Mouse (Mus musculus) adrenal gland, adult 2 months (tissue): ENCODE data around the gene Tulp4. TPM values are rescaled to one million over a fixed set of nuclear protein-coding genes. Genes with fewer than 3 reads are reported as not detected.
"Not testable (repeated sequence)": the region's sequence is repeated elsewhere in the genome, so short reads cannot be mapped to it uniquely, and the experiment has no call there.

Experiments
- DNase-seq: peaks from one replicate; pipeline ENCODE4 v3.0.0; 2021
- polyA plus RNA-seq: library from polyadenylated mRNA; depleted of rRNA; stranded (reverse); fragments of >200 nt; gene quantifications from 2 replicates; pipeline ENCODE4 v1.2.3, GENCODE M21; 2012
- total RNA-seq, 2 experiments: library from RNA; stranded (reverse); gene quantifications; 2 replicates each; pipeline ENCODE4 v1.2.3; 2021

Gene Tulp4
- total and polyA plus RNA-seq, 3 experiments: 66.5 to 85.6 (median 66.6) TPM

DNA sequence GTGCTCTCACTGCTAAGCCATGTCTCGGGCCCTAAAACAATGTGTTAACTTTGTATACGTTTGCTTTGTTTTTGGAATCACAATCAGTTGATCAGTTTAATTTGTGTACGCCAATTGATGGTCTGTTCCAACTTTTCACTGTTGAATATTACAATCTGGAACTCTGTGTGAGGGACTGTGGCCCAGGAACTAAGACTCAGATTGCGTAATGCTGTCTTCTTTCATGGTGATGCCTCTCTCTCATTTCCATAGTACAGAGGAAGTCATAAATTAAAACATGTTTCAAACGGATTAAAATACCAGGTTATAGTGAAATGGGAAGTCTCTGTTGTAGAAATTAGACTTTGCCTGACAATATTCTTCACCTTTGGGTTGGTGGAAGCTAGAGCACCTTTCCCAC, 83.0 kb downstream of the Tulp4 start:
- DNase-seq: no peak

DNA sequence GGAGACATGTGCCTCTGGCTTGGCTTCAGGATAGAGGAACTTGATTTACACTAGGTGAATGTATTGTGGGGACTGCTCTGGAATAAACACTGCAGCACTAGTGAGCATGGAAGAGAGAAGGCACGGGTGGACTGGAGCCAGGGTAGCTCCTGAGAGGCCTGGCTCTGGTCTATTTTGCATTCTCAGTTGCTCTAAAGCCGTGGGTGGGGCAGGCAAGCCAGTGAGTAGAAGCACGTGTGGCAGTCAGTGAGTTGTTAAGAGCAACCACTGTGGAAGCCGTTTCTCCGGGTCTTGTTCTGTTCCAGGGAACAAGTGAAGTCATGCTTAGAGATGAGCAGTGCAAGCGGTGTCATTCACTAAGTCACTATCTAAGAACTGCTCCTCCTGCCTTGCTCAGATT, 86.0 kb downstream of the Tulp4 start:
- no peak for DNase-seq

DNA sequence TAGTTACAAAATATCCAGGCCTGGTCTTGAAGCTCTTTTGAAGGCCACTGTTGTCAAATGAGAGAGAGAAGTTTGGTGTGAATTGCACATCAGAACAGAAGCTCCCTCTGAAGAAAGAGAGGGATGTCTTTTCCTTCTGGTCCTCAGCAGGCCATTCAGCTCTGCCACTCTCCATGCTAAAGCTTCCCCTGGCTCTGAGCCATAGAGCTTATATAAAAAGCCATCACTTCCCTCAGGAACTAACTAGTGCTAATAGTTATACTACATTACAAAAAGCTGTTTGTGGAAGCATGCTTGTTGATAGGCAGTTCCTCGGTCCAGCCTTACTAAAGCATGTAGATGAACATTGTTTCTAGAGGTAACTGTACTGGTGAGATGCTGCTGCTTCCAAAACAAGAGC, 89.2 kb downstream of the Tulp4 start:
- DNase-seq: no peak

DNA sequence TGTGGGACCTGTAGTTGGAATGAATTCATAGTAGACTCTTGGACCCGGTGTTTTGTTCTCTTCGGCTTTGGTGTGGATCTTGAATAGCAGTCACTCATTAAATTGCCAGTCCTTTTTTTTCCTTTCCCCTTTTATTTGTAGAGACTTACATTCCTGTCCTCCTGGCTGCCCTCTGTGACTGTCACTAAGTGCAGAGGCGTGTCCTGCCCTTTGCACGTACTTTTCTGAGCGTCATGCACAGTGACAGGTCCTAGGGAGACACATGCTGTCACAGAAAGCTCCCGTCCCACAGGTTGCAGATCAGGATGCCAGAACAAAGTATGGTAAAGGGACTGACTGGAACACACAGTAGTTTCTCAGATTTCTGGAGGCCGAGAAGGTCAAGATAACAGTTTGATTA, 91.3 kb downstream of the Tulp4 start:
- no peak for DNase-seq

DNA sequence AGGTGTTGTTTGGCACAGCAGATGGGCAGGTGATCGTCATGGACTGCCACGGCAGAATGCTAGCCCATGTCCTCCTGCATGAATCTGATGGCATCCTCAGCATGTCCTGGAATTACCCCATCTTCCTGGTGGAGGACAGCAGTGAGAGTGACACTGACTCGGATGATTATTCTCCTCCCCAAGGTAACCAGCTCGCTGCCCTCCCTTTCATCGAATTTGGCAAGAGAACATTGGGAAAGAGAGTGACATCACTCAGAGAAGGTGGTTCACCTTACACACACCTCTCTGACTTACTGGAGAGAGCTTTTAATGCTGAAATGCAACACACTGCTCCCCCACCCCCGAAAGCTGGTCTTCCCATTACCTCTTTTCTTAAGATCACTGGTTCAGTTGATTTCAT, 92.4 kb downstream of the Tulp4 start:
- no peak for DNase-seq

DNA sequence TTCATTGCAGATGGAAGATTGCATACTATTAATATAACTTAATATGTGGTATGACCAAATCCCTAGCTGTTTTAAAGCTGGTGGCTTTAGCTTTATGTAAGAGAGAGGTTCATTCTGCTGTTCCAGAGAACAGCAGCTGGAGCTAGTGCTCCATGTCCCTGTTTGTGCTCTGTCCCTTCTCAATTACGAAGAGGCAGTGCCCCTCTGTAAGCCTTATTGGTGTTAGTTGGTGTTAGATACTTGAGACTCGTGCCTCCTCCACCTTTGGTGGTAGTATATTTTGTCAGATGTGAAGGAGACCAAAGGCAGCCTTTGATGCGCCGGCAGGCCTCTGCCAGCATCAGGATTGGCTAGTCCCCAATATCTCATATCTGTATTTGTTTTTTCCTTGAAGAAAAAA, 92.9 kb downstream of the Tulp4 start:
- DNase-seq: no peak

DNA sequence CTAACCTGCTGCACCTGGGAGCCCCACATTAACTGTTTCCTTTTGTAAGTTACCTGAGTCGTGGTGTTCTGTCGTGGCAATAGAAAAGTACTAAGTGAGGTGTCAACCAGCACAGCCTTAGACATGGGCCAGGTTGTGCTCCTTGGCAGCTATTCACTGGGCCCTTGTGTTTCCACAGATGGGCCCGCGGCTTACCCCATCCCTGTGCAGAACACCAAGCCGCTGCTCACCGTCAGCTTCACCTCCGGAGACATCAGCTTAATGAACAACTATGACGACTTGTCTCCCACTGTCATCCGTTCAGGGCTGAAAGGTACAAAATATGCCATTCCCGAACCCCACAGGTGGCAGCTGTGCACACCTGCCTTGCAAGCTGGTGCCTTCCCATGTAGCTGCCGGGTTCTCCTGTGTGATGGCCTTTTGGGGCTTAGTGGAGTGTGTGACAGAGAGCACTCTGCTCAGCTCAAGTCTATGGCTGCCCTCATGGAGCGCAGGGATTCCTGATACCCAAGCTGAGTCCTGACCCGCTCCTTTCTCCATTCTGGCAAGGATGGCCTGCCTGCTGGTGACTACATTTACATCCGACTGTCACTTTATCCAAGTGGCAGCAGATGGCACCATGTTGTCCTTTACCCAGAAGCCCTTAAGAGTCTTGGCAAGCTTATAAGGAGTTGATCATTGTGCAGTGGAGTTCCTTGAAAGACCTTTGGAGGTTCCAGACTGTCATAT, 95.4 kb downstream of the Tulp4 start:
- no peak for DNase-seq

DNA sequence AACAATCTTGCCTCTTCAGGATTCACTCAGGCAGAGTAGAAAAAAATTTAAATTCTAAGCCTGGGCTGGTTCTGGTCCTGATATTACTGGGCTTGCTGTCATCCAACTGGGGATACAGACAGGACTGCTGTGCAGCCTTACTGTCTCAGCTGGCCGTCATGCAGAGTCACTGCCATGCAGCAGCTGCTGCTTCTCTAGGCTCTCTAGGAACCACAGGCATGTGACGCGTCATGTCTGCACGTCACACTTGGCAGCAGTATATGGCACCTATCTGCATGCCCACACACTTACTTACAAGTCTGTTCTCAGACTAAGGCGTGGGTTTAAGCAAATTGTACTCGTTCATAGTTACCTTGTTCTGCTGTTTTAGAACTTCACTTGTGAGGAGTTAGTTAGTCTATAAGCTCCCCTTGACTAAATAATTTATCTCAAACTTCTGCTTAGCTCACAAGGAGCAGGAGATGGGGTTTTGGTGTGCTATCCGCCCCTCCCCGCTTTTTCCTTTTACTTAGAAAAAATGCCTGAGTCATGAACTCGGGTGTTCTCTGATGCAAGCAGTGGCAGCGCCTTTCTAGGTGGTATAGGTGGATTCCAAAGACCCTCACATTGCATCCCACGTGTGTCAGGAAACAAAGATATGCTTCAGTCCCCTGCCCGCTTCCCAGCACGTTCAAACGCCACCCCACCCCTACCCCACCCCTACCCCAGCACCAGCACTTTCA, 96.3 kb downstream of the Tulp4 start:
- DNase-seq: no peak

DNA sequence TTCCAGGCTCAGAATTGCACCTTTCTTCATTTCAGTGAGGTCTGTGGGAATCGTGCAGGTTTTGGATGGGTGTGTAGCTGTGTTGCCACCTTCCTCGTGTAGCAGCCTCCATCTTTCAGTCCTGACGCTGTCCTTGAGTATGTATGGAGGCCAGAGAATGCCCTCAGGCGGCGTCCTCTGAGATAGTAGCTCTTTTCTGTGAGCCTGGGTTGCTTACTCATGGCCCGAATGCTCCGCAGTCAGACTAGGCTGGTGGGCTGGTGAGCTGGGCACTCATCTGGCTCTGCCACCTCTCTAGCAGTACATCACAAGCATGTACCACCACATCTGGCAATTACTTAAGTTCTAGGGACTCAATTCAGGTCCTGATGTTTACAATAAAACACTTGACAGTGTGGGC, 96.9 kb downstream of the Tulp4 start:
- no peak for DNase-seq

DNA sequence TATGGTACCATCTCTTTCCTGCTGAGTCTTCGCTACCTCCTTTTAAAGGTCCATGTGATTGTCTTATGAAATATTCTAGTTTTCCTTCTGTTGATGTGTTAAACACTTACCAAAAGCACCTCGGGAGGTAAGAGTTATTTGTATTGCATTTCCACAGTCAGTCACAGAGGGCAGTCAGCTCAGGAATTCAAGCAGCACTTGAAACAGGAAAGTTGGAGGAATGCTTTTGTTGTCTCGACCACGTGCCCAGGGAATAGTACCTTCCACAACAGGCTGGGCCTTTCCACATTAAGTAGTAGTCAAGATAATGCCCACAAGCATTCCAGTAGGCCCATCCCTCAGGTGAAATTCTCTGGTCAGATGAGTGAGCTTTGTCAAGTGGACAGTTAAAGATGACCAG, 97.6 kb downstream of the Tulp4 start:
- no peak for DNase-seq

DNA sequence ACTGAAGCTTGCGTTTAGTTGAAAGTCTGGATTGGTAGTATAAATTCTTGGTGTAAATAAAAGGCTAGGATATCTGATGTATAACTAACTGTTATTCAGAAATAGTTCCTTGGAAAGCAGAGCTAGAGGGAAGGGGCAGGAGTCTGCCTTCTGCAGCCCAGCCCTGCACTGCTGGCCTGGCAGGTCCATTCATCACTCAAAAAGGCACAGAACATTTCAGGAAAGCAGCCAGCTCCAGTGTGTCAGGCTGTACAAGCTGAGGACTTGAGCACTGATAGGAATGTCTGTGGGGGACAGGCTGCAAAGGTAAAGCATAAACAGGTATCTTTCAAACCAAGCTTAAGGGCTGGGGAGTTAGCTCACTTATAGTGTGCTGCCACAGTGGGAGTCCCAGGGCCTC, 105.5 kb downstream of the Tulp4 start:
- no peak for DNase-seq

DNA sequence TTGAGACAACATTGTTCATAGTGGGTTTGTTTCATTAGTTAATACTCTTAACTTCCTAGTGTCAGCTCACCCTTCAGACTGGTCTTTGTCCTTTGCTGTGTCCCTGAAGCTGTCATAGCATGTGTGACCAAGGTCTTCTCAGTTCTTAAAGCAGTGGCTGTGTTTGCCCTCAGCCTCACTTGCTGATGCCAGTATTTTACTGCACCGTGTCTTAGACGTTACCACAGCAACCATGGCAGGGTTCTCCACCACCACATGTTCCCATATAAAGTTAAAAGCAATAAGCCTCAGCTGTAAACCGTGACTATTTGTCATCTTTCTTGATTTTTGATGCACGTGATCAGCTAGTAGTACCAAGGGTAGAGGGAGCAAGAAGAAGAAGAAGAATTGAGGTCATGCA, 109.4 kb downstream of the Tulp4 start:
- DNase-seq: no peak

DNA sequence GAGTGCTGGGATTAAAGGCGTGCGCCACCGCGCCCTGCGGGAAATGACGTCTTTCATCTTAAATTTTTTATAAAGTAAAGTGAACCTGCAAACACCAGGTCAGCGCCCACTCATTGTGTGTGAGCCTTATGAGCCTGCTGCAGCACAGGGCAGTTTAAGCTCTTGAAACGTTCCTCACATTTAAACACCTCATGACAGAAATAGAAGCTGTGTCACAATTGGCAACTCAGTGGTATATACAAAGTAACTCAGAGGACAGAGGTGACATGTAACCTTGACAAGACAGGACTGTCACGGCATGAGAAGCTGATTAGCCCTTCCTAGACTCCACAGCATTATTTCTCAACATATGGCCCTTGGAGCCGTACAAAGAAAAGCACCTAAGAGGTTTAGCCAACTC, 110.3 kb downstream of the Tulp4 start:
- no peak for DNase-seq

DNA sequence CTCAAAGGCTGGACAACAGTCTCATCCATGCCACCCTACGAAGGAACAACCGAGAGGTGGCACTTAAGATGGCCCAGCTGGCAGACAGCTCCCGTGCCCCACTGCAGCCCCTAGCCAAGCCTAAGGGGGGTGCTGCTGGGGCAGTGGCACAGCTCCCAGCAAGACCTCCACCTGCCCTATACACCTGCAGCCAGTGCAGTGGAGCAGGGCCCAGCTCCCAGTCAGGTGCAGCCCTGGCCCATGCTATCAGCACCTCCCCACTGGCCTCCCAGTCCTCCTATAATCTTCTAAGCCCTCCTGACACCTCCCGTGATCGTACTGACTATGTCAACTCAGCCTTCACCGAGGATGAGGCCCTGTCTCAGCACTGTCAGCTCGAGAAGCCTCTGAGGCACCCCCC, 126.4 kb downstream of the Tulp4 start:
- DNase-seq: not testable (repeated sequence)

DNA sequence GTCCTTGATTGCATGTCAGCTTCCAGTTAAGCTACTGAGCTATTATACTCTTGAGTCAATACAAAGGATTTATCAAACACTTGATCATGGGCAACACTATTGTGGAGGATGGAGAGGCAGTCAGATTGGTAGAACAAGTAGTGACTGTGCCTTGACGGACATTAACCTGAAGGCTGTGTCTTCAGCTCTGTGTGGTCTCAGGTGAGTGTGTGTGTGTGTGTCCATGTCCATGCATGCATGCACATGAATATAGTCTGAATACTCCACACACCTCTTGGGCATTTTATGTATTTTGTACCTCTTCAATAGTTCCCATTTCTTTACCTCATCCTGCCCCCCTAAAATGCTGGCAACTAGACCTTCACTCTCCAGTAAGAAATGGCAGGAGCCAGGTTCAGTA, 145.1 kb downstream of the Tulp4 start:
- not testable (repeated sequence) for DNase-seq

DNA sequence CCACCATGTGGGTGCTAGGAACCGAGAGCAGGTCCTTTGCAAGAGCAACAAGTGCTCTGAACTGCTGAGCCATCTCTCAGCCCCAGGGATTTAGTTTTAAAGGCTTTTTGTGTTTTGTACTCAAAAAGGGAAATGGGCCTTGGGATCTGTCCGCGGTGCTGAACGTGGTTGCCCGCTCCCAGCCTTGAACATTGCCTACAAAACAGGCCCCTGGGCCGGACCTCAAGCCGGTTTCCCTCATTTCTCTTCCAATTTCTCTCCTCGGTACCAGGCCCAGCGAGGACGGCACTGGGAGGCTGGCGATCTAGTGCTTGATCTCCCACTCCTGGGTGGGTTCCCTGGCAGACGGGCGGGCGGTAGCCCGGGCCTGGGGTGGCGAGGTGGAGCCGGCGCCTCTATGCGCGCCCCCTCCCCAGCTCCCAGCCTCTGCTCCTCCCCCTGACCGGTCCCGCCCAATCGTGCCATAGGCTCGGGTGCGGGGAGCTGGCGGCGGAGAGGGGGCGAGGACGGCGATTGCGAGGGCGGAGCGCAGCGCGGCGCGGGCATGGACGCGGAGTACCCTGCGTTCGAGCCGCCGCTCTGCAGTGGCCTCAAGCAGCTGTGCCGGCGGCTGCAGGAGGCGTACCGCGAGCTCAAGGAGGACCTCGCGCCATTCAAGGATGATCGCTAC, 150.3 kb downstream of the Tulp4 start, which contains the start of gene Tmem181a:
Gene Tmem181a (plus strand): TSS at position 461 of the 670 bp plus-strand sequence.
- not testable (repeated sequence) for DNase-seq

DNA sequence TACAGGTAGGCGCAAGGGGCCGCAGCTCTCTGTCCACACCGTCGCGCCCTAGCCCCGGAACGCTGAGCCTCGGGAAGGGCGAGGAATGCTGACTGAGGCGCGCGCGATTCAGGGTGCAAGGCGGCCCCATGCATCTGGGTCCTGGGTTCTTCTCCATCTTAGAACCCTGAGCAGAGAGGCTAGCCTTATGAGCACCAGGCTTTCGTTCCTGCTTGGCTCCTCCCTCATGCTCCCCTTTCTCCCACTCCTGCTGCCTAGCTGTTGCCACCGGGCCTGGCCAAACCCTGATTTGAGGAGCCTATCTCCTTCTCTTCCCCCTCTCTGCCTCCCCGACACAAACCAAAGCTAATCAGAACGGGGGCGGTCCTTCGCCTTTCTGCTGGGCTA, 150.8 kb downstream of the Tulp4 start:
- DNase-seq: not testable (repeated sequence)

DNA sequence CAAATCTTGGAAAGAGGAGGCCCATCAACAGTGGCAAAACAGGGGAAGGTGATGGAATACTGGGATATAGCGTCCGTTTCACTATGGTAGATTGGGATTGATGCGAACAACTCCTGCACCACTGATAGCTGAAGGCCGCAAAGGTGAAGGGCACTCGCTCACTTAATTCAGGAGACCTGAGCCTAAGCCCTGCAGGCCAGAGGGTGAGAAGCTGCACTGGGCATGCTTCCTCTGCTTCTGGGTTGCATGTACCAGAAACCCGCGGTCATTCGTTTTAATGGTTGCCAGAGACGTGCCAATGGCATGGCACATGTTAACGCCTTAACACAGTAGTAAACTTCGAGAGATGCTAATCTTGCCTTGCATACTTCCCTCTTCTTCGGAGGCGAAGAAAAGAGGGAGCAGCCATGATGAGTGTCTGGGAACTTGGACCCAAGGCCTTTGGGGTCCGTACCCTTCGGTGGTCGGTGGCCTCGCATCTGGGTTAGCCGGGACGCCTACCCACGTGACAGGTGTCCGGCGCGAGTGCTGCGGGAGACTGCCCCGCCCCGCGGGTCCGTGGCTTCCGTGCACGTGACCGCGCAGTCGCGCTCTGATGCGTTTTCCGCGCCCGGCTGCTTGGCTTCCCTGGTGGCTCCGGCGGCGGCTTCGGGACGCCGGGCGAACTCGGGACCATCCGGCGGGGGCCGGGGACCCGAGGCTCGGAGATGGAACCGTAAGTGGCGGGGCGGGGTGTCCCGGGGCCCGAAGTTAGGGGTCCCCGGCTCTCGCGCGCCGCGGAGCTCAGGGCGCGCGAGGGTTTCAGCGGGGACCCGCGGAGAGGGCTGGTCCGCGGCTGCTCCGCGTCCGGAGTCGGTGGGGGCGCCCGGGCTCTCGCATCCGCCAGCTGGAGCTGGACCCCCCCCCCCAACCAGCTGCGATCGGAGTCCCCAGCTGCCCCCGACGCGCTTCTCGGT, 163.9 kb downstream of the Tulp4 start:
- peak; percentile 64 for DNase-seq

DNA sequence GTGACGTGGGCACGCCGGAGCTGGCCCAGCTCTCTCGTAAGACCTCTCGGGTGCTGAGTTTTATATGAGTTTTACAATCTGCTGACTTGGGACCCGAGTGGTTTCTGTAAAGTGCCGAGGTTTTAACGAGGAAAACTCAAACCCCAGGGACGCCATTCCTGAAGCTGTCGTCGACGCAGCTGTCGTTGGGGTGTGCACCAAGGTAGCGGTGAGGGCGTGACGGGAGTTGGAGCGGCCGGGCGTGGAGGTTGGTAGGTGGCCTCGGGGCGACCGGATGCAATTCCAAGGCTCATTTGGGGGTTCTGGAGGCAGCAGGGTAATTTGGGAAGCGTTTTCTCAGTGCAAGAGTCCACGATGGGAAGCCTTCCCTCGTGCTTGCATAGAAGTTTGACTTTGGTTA, 164.6 kb downstream of the Tulp4 start:
- DNase-seq: peak; percentile 23

DNA sequence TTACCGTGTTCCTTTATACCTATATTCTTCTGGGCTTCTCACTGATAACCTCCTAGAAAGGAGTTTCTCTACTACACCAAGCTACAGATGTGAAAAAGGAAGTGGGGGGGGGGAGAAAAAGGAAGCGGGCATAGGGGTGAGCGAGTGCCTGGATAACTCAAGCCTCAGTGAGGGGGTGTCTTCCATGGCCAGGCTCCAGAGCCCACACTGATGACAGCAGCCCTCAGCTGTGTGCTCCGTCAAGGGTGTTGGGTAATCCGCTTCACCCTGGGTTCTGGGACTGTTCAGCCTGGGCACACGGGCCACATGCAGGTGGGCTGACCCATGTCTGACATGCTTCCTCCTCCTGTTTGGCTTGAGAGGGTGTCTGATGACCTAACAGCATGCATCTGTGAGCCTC, 165.7 kb downstream of the Tulp4 start:
- DNase-seq: not testable (repeated sequence)

DNA sequence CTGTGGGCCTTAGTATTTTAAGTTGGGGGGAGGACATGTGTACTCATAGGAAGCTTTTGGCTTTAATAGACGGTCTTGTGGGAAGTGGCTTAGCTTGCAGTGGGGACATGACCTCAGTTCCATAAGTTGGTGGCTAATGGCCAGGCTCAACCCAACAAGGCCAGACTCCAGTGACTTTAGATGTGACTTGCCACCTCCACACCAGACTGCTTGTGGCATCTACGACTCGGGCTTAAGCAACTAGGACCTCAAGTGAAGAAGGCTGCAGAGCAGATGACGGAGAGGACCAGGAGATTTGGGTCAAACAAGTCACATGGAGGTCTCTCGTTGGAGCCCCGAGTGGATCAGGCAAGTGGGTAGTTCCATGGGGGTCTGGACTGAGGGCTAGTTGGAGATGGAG, 168.5 kb downstream of the Tulp4 start:
- not testable (repeated sequence) for DNase-seq

DNA sequence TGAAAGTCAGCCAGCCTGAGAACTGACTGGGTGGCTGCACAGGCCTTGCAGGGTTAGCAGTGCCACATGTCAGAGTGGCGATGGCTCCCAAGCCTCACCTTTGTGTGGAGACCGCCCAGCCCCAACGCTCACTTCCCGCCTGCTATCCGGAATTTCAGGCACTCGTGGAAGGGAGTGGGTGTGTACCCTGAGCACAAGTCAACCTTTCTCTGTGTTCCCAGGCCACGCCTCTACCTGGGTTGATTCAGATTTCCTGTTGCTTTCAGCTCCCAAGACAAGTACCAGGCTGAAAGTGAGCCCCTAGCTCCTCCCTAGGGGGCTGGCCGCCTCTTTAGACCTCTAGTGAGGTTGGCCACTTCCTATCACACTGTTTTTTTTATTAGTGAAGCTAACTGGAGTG, 173.0 kb downstream of the Tulp4 start:
- DNase-seq: not testable (repeated sequence)
